Mouse (Mus musculus) embryo, embryonic 9.5 days (tissue): ENCODE measurements at regions not wholly inside any gene's neighbourhood (a gene's known extent, or its start where the extent isn't known, plus 50 kb on each side); places are given as distances from the start of the nearest gene placed in this dataset.

Experiments
- DNase-seq: peaks from one replicate; pipeline ENCODE4 v3.0.0-alpha.2; 2017; ENCODE audit errors: extremely low spot score

GRCm38 (mm10) chr10:98650533-98650932 lies 263.7 kb upstream of the Atp2b1 start:
- no peak for DNase-seq

DNA sequence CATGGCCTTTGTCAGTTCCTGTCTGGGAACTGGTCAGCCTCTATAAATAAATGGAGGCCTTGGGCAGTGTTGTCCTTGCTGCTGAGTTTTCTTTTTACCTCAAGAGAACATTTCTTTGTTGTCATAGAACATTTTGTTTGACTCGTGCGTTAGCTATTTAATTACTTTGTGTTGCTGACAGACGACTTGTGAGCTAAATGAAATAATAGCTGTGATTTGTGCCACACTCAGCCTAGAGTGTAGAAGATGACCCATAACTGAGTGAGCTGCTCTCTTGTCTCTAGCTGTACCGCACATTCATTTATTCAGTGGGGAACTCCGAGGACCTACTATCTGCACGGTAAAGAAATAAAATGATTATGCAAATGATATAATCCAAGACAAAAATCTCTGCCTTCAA lies 263.1 kb upstream of the Atp2b1 start:
- no peak for DNase-seq

- no peak for DNase-seq
Observed at GRCm38 (mm10) chr10:98651599-98651998, 262.6 kb upstream of the Atp2b1 start.

GRCm38 (mm10) chr10:98652084-98652483 lies 262.1 kb upstream of the Atp2b1 start:
- DNase-seq: no peak

DNA sequence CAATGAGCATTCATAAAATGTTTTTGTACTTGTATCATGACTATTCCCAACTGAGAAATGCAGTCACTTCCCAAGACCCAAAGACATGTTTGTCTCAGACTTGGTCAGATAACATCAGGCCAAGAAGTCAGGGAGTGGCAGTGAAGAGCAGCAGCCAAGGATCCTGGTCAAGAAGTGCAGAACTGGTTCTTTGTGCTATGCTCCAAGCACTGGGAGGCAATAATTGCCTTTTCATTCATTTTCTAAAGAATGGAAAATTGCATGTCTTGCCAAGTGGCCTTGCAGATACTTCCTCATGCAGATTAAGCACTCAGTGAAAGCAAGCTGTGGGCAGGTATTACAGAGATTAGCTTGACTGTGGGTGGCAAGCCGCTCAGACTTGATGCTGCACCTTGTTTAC lies 253.5 kb upstream of the Atp2b1 start:
- no peak for DNase-seq

DNA sequence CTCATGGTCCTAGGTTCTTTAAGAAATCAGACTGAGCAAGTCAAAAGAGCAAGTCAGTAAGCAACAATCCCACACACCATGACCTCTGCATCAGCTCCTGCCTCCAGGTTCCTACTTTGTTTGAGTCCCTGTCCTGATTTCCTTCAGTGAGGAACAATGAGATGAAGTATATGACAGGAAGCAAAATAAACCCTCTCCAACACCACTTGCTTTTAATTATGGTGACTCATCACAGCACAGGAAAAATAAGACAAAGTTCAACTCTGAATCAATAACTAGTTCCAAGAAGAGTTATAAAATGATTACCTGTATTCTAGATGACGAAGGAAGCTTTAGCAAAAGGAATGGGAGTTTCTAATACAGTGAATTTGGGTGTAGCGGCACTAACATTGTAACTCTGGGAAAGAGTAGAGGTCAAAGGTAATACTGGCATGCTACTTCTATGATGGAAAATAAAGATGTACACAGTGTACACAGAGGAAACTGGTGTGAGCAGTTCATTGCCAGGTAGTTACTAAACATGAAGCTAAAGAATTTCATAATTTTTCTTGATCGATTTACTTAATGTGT lies 248.2 kb upstream of the Atp2b1 start:
- no peak for DNase-seq

DNA sequence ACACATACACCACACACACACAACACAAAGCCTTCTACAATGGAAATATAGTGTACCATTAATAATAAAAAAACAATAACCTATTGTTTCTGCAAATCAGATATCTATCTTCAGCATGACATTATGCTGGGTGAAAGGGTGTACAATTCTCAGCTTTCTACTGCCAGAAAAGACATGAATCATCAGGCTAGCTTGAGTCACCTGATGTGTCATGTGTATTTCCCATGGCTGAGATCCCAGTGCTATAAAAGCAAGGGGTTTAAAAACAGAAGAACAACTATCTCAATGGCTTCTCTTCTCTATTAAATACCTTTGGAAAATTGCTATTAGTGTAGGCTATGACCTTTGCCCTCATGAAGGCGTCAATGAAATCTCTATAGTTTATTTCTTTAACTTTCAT lies 246.5 kb upstream of the Atp2b1 start:
- no peak for DNase-seq

DNA sequence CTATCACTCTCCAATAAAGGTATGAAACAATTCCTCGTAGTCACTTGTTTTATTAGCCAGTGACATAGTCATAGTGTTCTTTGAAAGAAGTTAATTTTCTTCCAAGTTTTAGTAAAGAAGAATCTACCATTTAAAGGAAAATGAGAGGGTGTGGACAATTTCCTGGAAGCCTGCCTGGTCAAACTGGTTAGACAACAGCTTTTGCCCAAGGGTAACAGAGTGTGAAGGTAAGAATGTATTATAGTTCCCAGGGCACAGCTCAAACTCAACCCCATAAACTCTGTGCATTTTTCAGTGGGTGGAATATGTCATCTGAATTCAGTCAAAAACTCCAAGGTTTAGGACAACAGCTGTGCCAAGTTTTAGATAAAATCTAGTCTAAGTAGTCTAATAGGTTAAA lies 240.1 kb upstream of the Atp2b1 start:
- DNase-seq: no peak

- no peak for DNase-seq
Observed at GRCm38 (mm10) chr10:98676907-98677306, 237.3 kb upstream of the Atp2b1 start.

GRCm38 (mm10) chr10:98678234-98678633 lies 236.0 kb upstream of the Atp2b1 start:
- no peak for DNase-seq

GRCm38 (mm10) chr10:98682436-98682835 lies 231.8 kb upstream of the Atp2b1 start:
- DNase-seq: no peak

DNA sequence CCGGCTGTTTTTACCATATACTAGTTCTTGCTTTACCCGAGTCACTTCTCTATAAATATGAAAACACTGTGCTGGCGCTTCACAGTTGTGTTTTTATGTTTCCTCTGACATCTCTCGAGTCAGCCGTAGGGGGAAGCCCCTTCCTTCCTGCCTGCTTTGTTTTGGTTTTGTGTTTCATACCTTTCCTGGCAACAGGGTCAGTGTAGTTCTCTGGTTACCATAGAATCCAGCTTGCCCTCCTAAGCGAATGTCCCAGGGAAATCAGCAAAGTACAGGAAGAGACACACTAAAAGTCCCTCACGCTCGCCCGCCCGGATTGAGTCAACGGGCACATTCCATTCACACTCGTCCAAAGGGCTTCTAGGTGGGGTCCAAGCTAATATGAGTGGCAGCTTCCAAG lies 230.0 kb upstream of the Atp2b1 start:
- DNase-seq: peak; percentile 46

DNA sequence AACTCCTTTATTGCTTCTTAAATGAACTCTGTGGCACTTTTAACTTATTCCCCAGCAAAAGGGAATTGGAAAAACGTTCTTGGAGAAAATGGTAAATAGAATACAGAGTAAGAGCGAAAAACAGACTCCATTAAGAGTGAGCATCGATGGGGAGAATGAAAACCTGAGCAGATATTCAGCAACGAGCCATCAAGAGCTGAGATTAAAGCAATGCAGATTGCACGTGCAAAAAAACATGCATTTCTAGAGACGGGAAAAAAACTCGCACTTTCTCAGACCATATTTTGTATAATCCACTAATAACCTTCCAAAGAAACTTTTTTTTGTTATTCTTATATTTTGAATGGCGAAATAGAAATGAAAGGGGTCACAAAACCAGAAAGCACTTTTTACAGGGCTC lies 229.5 kb upstream of the Atp2b1 start:
- DNase-seq: no peak

DNA sequence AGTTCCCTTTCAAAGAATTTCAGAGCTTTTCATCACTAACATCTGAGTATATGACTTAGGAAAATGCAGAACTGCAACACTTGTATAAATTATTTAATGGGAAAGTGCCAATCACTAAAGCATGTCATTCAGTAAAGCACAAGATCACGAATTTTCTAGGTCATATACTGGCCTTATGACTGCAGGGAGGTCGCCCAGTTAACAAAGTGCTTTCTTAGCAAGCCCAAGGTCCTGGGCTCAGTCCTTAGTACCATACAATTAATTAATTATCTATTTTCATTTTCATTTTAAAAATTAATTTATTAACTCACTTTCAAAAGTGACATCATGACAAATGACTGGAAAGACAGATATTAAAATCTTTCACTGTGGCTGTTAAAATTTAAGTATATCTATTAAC lies 228.5 kb upstream of the Atp2b1 start:
- DNase-seq: no peak

DNA sequence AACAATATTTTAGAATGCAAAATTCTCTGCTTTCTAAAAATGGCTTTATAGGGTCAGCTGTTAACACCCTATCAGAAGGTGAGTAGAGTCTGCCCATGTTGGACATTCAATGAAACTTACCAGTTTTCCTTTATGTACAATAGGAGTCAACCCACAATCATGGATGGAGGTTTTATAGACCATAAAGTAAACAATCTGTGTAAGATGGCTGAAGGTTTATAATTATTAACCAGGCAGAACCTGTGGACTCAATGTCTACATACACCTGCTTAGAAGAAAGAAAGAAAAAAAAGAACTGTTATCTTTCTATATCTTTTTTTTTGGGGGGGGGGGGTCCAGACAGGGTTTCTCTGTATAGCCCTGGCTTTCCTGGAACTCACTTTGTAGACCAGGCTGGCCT lies 227.8 kb upstream of the Atp2b1 start:
- no peak for DNase-seq

GRCm38 (mm10) chr10:98691816-98692215 lies 222.4 kb upstream of the Atp2b1 start:
- no peak for DNase-seq

- no peak for DNase-seq
Observed at GRCm38 (mm10) chr10:98694690-98695370, 219.4 kb upstream of the Atp2b1 start.

DNA sequence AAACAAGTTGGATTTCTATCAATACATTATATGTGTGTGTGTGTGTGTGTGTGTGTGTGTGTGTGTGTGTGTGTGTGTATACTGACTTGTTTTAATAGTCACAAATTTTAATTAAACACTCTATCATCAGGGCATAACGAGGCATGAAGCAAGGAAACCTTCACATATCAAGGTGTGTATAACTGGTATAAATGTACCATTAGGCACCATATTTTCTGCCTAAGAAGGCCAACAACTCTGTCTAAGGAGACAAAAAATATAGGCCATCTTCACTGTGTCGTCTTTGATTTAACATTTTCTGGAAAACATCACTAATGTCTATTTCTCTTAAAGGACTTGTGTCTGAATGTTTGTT lies 218.9 kb upstream of the Atp2b1 start:
- no peak for DNase-seq

- no peak for DNase-seq
Observed at GRCm38 (mm10) chr10:98697866-98698265, 216.3 kb upstream of the Atp2b1 start.

DNA sequence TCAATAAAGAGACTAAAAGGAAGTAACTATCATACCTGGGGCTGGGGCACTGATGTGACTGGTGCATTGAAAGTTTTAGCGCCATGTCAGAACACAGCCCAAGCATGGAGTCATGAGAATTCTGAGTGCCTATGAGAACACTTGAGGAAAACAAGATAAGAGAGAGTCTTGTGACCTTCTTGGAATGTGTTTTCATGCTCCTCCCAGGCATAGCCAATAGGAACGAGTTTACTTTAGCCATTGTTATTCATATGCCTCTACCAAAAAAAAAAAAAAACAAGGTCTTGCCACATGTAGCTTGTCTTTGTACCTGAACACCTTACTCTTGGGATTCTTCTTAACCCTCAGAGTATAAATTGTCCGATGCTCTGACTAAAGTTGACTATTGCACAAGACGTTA lies 214.6 kb upstream of the Atp2b1 start:
- no peak for DNase-seq

DNA sequence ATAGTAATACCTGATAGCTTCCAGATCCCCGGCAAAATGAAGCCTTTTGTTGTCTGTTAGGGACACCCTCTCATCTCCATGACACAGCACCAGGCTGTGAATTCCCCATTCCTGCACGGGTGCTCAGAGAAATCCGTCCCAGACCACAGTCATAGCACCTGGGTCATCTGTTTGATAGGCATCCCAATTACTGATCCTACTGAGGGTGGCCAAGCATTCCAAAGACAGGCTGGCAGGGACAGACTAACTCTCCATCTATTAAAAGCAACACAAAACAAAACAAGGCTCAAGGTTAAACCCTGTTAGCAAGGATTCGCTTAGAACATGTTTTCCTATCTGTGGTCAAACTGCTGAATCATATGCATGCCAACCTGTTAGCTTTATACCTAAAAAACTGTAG lies 213.8 kb upstream of the Atp2b1 start:
- no peak for DNase-seq

GRCm38 (mm10) chr10:98701285-98701684 lies 212.9 kb upstream of the Atp2b1 start:
- no peak for DNase-seq

- DNase-seq: no peak
Observed at GRCm38 (mm10) chr10:98702470-98703215, 211.6 kb upstream of the Atp2b1 start.
